Mouse (Mus musculus): ENCODE measurements around the gene Bcat2.
"Not testable (repeated sequence)": the region's sequence is repeated elsewhere in the genome, so short reads cannot be mapped to it uniquely, and the experiment has no call there.

The Bcat2 gene

DNA sequence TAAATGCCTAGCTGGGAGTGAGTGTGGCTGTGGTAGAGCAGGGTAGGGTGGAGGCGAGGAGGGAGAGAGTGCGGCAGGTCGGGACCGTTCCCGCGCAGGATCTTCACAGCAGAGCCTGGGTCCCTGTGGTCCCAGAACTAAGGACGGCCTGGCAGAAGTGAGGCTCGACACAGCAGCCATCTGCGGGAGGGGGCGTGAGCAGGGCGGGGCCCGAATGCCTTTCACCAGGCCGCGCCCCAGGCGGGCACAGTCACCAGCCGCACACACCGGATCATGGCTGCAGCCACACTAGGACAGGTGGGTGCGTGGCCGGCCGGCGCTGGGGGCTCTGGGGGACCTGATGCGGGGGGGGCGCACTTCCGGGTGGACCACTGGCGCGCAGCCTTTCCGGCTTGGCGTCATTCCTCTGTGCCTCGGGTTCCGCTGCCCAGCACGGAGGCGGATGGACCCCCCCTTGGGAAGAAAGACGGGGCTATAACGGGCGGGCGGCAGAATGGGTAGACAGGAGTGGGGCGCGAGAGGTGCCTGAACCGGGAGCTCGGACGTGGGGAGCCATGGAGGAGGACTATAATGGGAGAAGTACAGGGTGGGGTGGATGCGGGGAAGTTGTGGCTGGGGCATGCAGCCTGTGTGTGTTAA, at the start of gene Bcat2:
Bcat2 (plus strand) TSS at position 51 of the 639 bp plus-strand sequence.
- peak; percentile 90 for DNase-seq (ENCODE audit: low read depth, low spot score)

DNA sequence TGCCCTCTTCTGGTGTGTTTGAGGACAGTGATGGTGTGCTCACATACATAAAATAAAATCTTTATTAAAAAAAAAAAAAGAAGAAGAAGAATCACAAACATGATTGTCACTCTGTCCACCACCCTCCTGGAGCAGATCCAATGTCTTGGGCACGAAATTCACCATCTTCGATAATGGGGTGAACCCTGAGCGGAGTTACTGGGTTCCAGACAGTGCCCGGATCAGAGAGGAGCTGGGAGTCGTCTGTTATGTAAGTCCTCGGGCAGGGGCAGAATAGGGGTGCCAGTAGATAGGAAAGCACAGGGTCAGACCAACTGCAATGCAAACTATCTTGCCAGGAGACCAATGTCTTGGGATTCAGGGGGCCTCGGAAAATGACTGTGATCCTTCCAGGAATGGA, 49.3 kb upstream of the Bcat2 start:
- no peak for DNase-seq (ENCODE audit: low read depth, low spot score)

- peak; percentile 97 for DNase-seq (ENCODE audit: low read depth, low spot score)
Measured at GRCm38 (mm10) chr7:45521728-45522184, 48.2 kb upstream of the Bcat2 start.

DNA sequence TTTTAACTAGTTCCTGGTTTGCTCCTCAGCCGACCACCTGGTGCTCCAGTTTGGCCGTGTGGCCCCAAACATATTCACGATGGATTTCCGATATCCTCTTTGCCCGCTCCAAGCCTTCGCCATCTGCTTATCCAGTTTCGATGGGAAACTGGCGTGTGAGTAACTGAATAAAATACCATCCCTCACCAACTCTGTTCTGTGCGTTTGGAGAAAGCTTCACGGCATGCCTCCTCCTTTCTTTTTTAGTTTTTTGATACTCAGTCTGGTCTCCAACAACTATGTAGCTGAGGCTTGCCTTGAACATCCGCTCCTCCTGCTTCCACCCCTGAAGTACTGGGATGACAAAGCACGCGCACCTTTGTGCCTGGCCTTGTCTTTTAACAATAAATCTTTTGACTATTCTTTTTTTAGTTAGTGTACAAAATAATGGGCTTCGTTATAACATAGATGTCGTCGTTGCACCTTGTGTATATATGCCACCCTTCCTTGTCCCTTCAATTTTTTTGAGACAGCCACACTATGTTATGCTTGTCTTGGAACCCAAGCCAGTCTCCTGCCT, 47.7 kb upstream of the Bcat2 start:
- DNase-seq (ENCODE audit: low read depth, low spot score), result no peak

DNA sequence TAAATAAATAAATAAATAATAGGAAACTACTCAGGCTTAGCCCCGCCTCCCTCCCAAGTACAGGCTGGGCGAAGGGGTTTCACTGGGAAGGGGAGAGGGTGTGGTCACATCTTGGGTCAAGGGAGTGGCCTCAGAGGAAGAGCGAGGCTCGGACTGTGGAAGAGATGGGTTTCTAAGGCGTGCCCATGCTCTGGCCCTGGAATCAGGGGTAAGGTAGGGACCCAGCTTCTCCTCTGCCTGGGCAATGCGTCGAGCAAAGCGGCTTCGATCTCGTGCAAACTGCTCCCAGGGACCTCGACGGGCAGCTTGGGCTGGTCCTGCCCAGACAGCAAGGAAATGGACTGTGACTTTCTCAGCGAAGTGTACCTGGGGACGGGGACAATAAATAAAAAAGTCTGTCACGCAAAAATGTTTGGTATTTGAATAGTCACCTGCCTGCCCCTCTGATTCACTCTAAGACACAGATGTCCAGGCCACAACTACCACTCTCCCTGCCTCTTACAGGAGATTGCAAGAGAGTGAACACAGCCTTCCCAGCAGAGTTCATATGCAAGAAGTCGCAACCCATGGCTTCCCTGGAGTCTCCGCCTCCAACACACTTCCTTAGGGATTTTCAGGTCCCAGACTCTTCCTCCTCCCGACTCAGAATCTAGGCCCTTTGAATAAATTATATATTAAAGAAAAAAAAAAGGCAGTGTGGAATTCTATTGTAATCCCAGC, 46.8 kb upstream of the Bcat2 start:
- DNase-seq (ENCODE audit: low read depth, low spot score), result no peak

GRCm38 (mm10) chr7:45523678-45524170, 46.2 kb upstream of the Bcat2 start:
- DNase-seq (ENCODE audit: low read depth, low spot score), result no peak

- peak; percentile 35 for DNase-seq (ENCODE audit: low read depth, low spot score)
Measured at GRCm38 (mm10) chr7:45524841-45525621, 44.9 kb upstream of the Bcat2 start.

DNA sequence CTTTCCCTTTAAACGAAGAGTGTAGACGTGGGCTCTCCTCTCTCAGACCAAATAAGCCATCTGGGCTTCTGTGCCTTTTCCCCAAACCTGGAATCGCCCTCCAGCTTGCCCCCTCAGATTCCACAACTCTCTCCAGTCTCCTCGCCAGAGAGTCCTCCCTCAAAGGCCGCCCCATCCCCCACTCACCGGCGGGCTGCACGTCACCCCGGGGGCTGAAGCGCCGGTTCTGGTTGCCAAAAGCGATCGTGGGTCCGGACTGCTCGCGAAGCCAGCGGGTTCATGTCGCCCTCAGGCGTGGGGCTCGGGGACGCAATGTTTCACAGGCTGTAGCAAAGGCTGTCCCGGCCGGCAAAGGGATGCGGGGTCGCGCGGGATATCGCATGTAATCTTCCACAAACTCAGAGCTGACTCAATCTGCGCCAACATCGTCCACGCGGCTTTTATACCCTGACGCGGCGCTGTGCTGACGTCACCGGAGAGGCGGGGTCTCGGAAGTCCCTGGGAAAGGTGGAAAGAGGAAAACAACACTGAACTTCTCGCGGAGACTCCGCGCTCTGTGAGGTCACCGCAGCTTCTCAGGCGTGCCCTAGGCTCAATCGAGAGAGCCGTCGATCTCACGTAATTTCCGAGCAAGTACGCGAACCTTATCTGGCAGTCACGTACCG, 44.0 kb upstream of the Bcat2 start, which contains the start of the genes Ppp1r15a and Plekha4:
Ppp1r15a (minus strand) TSS at position 460 of the 665 bp plus-strand sequence.
Plekha4 (plus strand) TSS at position 522 of the 665 bp plus-strand sequence.
- peak; percentile 97 for DNase-seq (ENCODE audit: low read depth, low spot score)

- peak; percentile 81 for DNase-seq (ENCODE audit: low read depth, low spot score)
Measured at GRCm38 (mm10) chr7:45526474-45527120, 43.4 kb upstream of the Bcat2 start.

GRCm38 (mm10) chr7:45527169-45527568, 42.8 kb upstream of the Bcat2 start:
- DNase-seq (ENCODE audit: low read depth, low spot score), result not testable (repeated sequence)

DNA sequence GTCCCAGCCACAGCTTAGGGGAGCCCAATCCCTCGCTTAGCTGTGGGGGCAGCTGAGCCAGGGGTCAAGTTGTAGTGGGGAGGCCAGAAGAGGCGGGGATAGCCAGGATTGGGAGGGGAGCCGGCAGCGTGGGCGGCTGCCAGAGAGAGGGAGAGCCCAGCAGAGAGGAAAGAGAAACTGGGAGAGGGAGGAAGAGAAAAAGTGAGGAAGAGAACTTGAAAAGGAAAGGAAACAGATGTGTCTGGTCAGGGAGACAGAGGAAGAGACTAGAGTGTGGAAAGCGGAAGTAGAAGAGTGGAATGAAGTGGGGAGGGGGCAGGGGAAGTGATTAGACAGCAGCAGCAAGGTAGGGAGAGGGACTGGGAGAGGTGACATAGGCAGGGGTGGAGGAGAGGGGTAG, 40.5 kb upstream of the Bcat2 start:
- no peak for DNase-seq (ENCODE audit: low read depth, low spot score)

- no peak for DNase-seq (ENCODE audit: low read depth, low spot score)
Measured at GRCm38 (mm10) chr7:45530643-45531042, 39.3 kb upstream of the Bcat2 start.

GRCm38 (mm10) chr7:45535676-45536075, 34.3 kb upstream of the Bcat2 start:
- no peak for DNase-seq (ENCODE audit: low read depth, low spot score)

- DNase-seq (ENCODE audit: low read depth, low spot score), result no peak
Measured at GRCm38 (mm10) chr7:45537602-45538001, 32.4 kb upstream of the Bcat2 start.

- DNase-seq (ENCODE audit: low read depth, low spot score), result no peak
Measured at GRCm38 (mm10) chr7:45538163-45539041, 31.6 kb upstream of the Bcat2 start.

- DNase-seq (ENCODE audit: low read depth, low spot score), result no peak
Measured at GRCm38 (mm10) chr7:45539095-45539494, 30.9 kb upstream of the Bcat2 start.

DNA sequence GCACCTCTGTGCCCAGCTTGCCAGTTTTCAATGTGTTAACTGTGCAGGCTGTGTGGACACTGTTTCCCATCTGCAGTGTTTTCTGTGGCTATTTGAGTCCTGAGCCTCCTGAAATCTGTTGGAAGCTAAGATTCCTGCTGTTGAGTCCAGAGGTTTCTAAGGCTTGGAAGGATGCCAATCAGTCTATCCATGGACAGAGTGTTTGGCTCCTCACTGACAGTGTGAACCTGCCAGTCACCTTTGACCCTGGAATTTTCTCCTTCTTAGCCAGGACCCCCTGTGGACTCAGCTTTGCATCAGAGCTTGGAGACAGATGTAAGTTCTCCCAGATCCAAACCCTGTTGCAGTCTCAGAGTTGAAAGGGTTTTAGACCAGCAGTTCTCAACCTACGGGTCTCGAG, 29.7 kb upstream of the Bcat2 start:
- no peak for DNase-seq (ENCODE audit: low read depth, low spot score)

DNA sequence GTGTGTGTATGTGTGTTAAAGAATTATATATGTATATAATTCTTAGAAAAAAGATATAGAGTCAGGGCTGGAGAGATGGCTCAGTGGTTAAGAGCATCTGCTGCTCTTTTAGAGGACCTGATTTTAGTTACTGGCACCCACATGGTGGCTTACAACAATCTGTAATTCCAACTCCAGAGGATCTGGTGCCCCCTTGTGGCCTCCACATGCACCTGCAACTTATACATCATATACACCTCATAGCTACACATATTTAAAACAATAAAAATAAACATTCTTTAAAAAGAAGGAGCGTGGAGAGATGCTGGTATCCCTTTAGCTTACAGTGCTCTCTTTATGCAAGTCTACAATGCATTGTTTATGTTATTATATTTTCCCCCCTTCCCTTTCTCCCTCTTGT, 25.4 kb upstream of the Bcat2 start:
- DNase-seq (ENCODE audit: low read depth, low spot score), result no peak

DNA sequence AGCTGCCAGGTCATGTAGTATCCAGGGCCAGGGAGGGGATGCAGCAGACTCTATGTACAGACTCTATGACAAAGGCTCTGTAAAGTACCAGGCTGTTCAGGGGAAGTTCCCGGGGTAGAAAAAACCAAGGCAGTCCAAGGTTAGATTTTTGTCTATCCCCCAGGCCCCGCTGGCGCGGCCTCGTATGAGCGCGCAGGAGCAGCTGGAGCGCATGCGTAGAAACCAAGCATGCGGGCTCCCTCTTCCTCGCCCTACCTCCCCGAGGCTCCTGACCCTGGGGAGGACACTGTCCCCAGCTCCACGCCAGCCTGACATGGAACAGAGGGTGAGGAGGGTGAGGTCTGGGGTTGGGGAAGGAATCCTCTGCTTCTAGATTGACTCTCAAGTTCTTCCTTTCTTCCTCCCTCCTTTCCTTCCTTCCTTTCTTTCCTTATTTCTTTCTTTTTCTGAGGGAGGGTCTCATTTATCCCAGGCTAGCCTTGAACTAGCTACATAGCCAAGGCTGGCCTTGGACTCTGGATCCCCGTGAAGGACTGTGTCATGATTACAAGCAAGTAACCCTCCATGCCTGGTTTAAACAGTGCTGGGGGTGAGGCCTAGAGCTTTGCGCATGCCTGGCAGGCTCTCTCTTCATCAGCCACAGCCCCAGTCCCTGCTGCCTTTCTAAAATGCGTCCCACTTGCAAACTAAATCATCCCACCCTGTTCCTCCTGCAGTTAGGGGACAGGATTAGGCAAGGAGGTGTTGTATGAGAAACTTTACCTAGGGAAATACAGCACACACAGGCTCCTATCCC, 20.1 kb upstream of the Bcat2 start:
- no peak for DNase-seq (ENCODE audit: low read depth, low spot score)
